Mouse (Mus musculus): ENCODE measurements at regions not wholly inside any gene's neighbourhood (a gene's known extent, or its start where the extent isn't known, plus 50 kb on each side); places are given as distances from the start of the nearest gene placed in this dataset.
A peak's percentile ranks its signal among the peaks of the same experiment; 100 is the strongest.

GRCm38 (mm10) chr9:52425413-52425812, 254.2 kb downstream of the AI593442 start:
- no peak for DNase-seq (ENCODE audit: low spot score)
- Histone ChIP-seq H3K4me1 (ENCODE audit: control insufficient read depth, insufficient read depth, low read length) (no peaks in the 10 kb centered on the region), H3K27ac (replicated peaks; ENCODE audit: low read depth, low read length) (no peak overlapping the region), H3K9me3 (ENCODE audit: control insufficient read depth, low read length) (no peaks in the 10 kb centered on the region), H3K36me3 (ENCODE audit: control insufficient read depth, insufficient read depth, low read length) (no peaks in the 10 kb centered on the region), H3K4me2 (ENCODE audit: low read depth, low read length) (no peak overlapping the region), H3K4me3 (ENCODE audit: low read depth, low read length) (no peak overlapping the region), H3K9ac (ENCODE audit: low read depth, low read length) (no peak overlapping the region), H3K27me3 (replicated peaks; ENCODE audit: control insufficient read depth, insufficient read depth, low read length) (no peaks in the 10 kb centered on the region)
- ATAC-seq (ENCODE audit: low read depth): no peak
- 51% methylated on average over 4 of the region's 4 CpGs for WGBS

- ATAC-seq (ENCODE audit: low read depth) (no peak), DNase-seq (ENCODE audit: low spot score) (no peak)
- 60% methylated on average over 3 of the region's 3 CpGs for WGBS
Measured at GRCm38 (mm10) chr9:52422622-52423021, 254.2 kb upstream of the Zc3h12c start.

GRCm38 (mm10) chr9:52415706-52416105, 247.3 kb upstream of the Zc3h12c start:
- H3K4me1 ChIP-seq (ENCODE audit: control insufficient read depth, insufficient read depth, low read length): no peaks in the 10 kb centered on the region
- no peaks in the 10 kb centered on the region for H3K9me3 ChIP-seq (ENCODE audit: control insufficient read depth, low read length)
- no peak overlapping the region for H3K27ac ChIP-seq (replicated peaks; ENCODE audit: low read depth, low read length)
- 28% methylated on average over 6 of the region's 6 CpGs for WGBS
- no peaks in the 10 kb centered on the region for H3K36me3 ChIP-seq (ENCODE audit: control insufficient read depth, insufficient read depth, low read length)
- no peak overlapping the region for H3K4me2 ChIP-seq (ENCODE audit: low read depth, low read length)
- no peak overlapping the region for H3K9ac ChIP-seq (ENCODE audit: low read depth, low read length)
- ATAC-seq (ENCODE audit: low read depth) (no peak), DNase-seq (ENCODE audit: low spot score) (no peak)
- no peaks in the 10 kb centered on the region for H3K27me3 ChIP-seq (replicated peaks; ENCODE audit: control insufficient read depth, insufficient read depth, low read length)
- H3K4me3 ChIP-seq (ENCODE audit: low read depth, low read length): no peak overlapping the region

More at GRCm38 (mm10) chr9:52422622-52423021, 254.2 kb upstream of the Zc3h12c start:
- Histone ChIP-seq H3K4me2 (ENCODE audit: low read depth, low read length) (no peak overlapping the region), H3K9ac (ENCODE audit: low read depth, low read length) (no peak overlapping the region), H3K9me3 (ENCODE audit: control insufficient read depth, low read length) (no peaks in the 10 kb centered on the region), H3K36me3 (ENCODE audit: control insufficient read depth, insufficient read depth, low read length) (no peaks in the 10 kb centered on the region), H3K4me3 (ENCODE audit: low read depth, low read length) (no peak overlapping the region), H3K4me1 (ENCODE audit: control insufficient read depth, insufficient read depth, low read length) (no peaks in the 10 kb centered on the region), H3K27ac (replicated peaks; ENCODE audit: low read depth, low read length) (no peak overlapping the region), H3K27me3 (replicated peaks; ENCODE audit: control insufficient read depth, insufficient read depth, low read length) (no peaks in the 10 kb centered on the region)

GRCm38 (mm10) chr9:52407841-52408240, 239.5 kb upstream of the Zc3h12c start:
- WGBS: 89% methylated on average over 6 of the region's 6 CpGs
- Histone ChIP-seq H3K27ac (replicated peaks; ENCODE audit: low read depth, low read length) (no peak overlapping the region), H3K4me2 (ENCODE audit: low read depth, low read length) (no peak overlapping the region), H3K9ac (ENCODE audit: low read depth, low read length) (no peak overlapping the region), H3K4me3 (ENCODE audit: low read depth, low read length) (no peak overlapping the region), H3K9me3 (ENCODE audit: control insufficient read depth, low read length) (no peaks in the 10 kb centered on the region), H3K27me3 (replicated peaks; ENCODE audit: control insufficient read depth, insufficient read depth, low read length) (no peaks in the 10 kb centered on the region), H3K4me1 (ENCODE audit: control insufficient read depth, insufficient read depth, low read length) (no peaks in the 10 kb centered on the region), H3K36me3 (ENCODE audit: control insufficient read depth, insufficient read depth, low read length) (no peaks in the 10 kb centered on the region)
- ATAC-seq (ENCODE audit: low read depth) (no peak), DNase-seq (ENCODE audit: low spot score) (no peak)

GRCm38 (mm10) chr9:52402496-52402895, 234.1 kb upstream of the Zc3h12c start:
- H3K9ac ChIP-seq (ENCODE audit: low read depth, low read length): no peak overlapping the region
- ATAC-seq (ENCODE audit: low read depth): no peak
- no peaks in the 10 kb centered on the region for H3K36me3 ChIP-seq (ENCODE audit: control insufficient read depth, insufficient read depth, low read length)
- no peak for DNase-seq (ENCODE audit: low spot score)
- H3K4me1 ChIP-seq (ENCODE audit: control insufficient read depth, insufficient read depth, low read length): no peaks in the 10 kb centered on the region
- H3K4me3 ChIP-seq (ENCODE audit: low read depth, low read length): no peak overlapping the region
- H3K27me3 ChIP-seq (replicated peaks; ENCODE audit: control insufficient read depth, insufficient read depth, low read length): no peaks in the 10 kb centered on the region
- no peaks in the 10 kb centered on the region for H3K9me3 ChIP-seq (ENCODE audit: control insufficient read depth, low read length)
- WGBS: 82% methylated on average over 2 of the region's 2 CpGs
- H3K4me2 ChIP-seq (ENCODE audit: low read depth, low read length): no peak overlapping the region
- H3K27ac ChIP-seq (replicated peaks; ENCODE audit: low read depth, low read length): no peak overlapping the region

GRCm38 (mm10) chr9:52379031-52379430, 210.7 kb upstream of the Zc3h12c start:
- H3K4me3 ChIP-seq (ENCODE audit: low read depth, low read length): no peak overlapping the region
- no peaks in the 10 kb centered on the region for H3K36me3 ChIP-seq (ENCODE audit: control insufficient read depth, insufficient read depth, low read length)
- no peaks in the 10 kb centered on the region for H3K27me3 ChIP-seq (replicated peaks; ENCODE audit: control insufficient read depth, insufficient read depth, low read length)
- WGBS: 59% methylated on average over 2 of the region's 2 CpGs
- no peak overlapping the region for H3K4me2 ChIP-seq (ENCODE audit: low read depth, low read length)
- no peak for ATAC-seq (ENCODE audit: low read depth)
- H3K27ac ChIP-seq (replicated peaks; ENCODE audit: low read depth, low read length): no peak overlapping the region
- no peak overlapping the region for H3K9ac ChIP-seq (ENCODE audit: low read depth, low read length)
- peak; percentile 29 for DNase-seq (ENCODE audit: low spot score)
- H3K4me1 ChIP-seq (ENCODE audit: control insufficient read depth, insufficient read depth, low read length): no peaks in the 10 kb centered on the region
- no peaks in the 10 kb centered on the region for H3K9me3 ChIP-seq (ENCODE audit: control insufficient read depth, low read length)

- Histone ChIP-seq H3K27ac (replicated peaks; ENCODE audit: low read depth, low read length) (no peak overlapping the region), H3K4me2 (ENCODE audit: low read depth, low read length) (no peak overlapping the region), H3K27me3 (replicated peaks; ENCODE audit: control insufficient read depth, insufficient read depth, low read length) (no peaks in the 10 kb centered on the region), H3K36me3 (ENCODE audit: control insufficient read depth, insufficient read depth, low read length) (no peaks in the 10 kb centered on the region), H3K9me3 (ENCODE audit: control insufficient read depth, low read length) (no peaks in the 10 kb centered on the region), H3K4me1 (ENCODE audit: control insufficient read depth, insufficient read depth, low read length) (no peaks in the 10 kb centered on the region), H3K4me3 (ENCODE audit: low read depth, low read length) (no peak overlapping the region), H3K9ac (ENCODE audit: low read depth, low read length) (no peak overlapping the region)
- ATAC-seq (ENCODE audit: low read depth) (no peak), DNase-seq (ENCODE audit: low spot score) (no peak)
Measured at GRCm38 (mm10) chr9:52377761-52378160, 209.4 kb upstream of the Zc3h12c start.

GRCm38 (mm10) chr9:52376914-52377313, 208.5 kb upstream of the Zc3h12c start:
- ATAC-seq (ENCODE audit: low read depth) (no peak), DNase-seq (ENCODE audit: low spot score) (no peak)
- H3K27ac ChIP-seq (replicated peaks; ENCODE audit: low read depth, low read length): no peak overlapping the region
- 85% methylated on average over 3 of the region's 3 CpGs for WGBS
- no peaks in the 10 kb centered on the region for H3K9me3 ChIP-seq (ENCODE audit: control insufficient read depth, low read length)
- no peak overlapping the region for H3K4me2 ChIP-seq (ENCODE audit: low read depth, low read length)
- no peaks in the 10 kb centered on the region for H3K4me1 ChIP-seq (ENCODE audit: control insufficient read depth, insufficient read depth, low read length)
- no peak overlapping the region for H3K9ac ChIP-seq (ENCODE audit: low read depth, low read length)
- no peak overlapping the region for H3K4me3 ChIP-seq (ENCODE audit: low read depth, low read length)
- H3K36me3 ChIP-seq (ENCODE audit: control insufficient read depth, insufficient read depth, low read length): no peaks in the 10 kb centered on the region
- H3K27me3 ChIP-seq (replicated peaks; ENCODE audit: control insufficient read depth, insufficient read depth, low read length): no peaks in the 10 kb centered on the region

- H3K9me3 ChIP-seq (ENCODE audit: control insufficient read depth, low read length): no peaks in the 10 kb centered on the region
- 0 out of 2 replicates have a peak, but pooled peaks cover 2% of the 10 kb centered on the region for H3K27me3 ChIP-seq (replicated peaks; ENCODE audit: control insufficient read depth, insufficient read depth, low read length)
- ATAC-seq (ENCODE audit: low read depth) (no peak), DNase-seq (ENCODE audit: low spot score) (peak; percentile 47)
- no peak overlapping the region for H3K27ac ChIP-seq (replicated peaks; ENCODE audit: low read depth, low read length)
- H3K4me3 ChIP-seq (ENCODE audit: low read depth, low read length): no peak overlapping the region
- WGBS: 86% methylated on average over 1 of the region's 1 CpGs
- H3K4me2 ChIP-seq (ENCODE audit: low read depth, low read length): no peak overlapping the region
- H3K9ac ChIP-seq (ENCODE audit: low read depth, low read length): no peak overlapping the region
- H3K4me1 ChIP-seq (ENCODE audit: control insufficient read depth, insufficient read depth, low read length): no peaks in the 10 kb centered on the region
- no peaks in the 10 kb centered on the region for H3K36me3 ChIP-seq (ENCODE audit: control insufficient read depth, insufficient read depth, low read length)
Measured at GRCm38 (mm10) chr9:52371296-52371695, 202.9 kb upstream of the Zc3h12c start.

All from embryonic facial prominence, embryonic 14.5 days (tissue).